Mouse (Mus musculus): ENCODE results near the gene Kcnc3. TPM values are rescaled to one million over a fixed set of nuclear protein-coding genes. Genes with fewer than 3 reads are reported as not detected.

Kcnc3 gene
- polyA plus RNA-seq, 1 experiment from 2014 or later: 4.0 TPM

DNA sequence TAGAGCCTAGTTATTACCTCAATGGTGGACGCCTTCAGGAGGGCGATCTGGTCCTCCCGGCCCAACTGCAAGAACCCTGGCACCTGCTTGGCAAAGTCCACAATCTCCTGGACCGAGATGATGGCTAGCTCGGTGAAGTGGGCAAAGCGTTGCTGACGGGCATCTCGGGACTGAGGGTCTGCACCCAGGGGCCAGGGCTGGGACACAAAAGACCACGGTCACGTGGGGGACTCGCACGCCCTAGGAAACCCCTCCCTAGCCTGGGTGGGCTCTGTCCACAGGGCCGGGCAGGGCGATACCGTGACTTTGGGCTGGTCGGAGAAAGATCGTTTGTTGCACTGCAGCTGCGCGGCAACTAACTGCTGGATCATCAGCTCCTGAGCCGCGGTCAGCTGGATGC is 39.2 kb upstream of the Kcnc3 start:
- Histone ChIP-seq H3K4me1 (replicated peaks; ENCODE audit: control insufficient read depth, insufficient read depth, low read length) (peaks cover 27% of the 10 kb centered on the region), H3K27me3 (replicated peaks; ENCODE audit: control insufficient read depth, insufficient read depth, low read length) (peaks cover 3% of the 10 kb centered on the region; the same call in 1 of the 2 replicates), H3K4me3 (replicated peaks; ENCODE audit: low read length) (no peak overlapping the region), H3K27ac (ENCODE audit: low read length) (no peak overlapping the region), H3K4me2 (ENCODE audit: low read length) (no peak overlapping the region), H3K36me3 (ENCODE audit: control insufficient read depth, insufficient read depth) (peaks cover 10% of the 10 kb centered on the region), H3K9ac (replicated peaks; ENCODE audit: low read depth, low read length) (no peak overlapping the region), H3K9me3 (ENCODE audit: control insufficient read depth, low read length) (no peaks in the 10 kb centered on the region)
- 94% methylated on average over 21 of the region's 21 CpGs for WGBS
- ATAC-seq: no peak

DNA sequence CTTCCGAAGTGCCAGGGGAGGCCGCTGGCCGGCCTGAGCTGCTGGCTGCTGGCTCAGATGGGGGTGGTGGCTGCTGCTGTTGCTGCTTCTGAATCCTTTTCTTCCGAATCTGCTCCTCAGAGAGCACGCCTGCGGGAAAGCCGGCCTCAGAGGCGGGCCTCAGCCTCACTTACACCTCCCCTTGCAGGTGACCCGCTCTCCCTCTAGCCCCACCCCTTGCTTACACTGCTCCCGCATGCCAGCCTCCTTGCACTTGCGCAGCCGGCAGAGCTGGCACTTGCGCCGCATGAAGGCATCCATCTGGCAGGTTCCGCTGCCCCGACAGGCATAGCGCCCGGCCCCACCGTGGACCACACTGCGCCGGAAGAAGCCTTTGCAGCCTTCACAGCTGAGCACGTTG is 38.7 kb upstream of the Kcnc3 start:
- H3K9me3 ChIP-seq (ENCODE audit: control insufficient read depth, low read length): no peaks in the 10 kb centered on the region

DNA sequence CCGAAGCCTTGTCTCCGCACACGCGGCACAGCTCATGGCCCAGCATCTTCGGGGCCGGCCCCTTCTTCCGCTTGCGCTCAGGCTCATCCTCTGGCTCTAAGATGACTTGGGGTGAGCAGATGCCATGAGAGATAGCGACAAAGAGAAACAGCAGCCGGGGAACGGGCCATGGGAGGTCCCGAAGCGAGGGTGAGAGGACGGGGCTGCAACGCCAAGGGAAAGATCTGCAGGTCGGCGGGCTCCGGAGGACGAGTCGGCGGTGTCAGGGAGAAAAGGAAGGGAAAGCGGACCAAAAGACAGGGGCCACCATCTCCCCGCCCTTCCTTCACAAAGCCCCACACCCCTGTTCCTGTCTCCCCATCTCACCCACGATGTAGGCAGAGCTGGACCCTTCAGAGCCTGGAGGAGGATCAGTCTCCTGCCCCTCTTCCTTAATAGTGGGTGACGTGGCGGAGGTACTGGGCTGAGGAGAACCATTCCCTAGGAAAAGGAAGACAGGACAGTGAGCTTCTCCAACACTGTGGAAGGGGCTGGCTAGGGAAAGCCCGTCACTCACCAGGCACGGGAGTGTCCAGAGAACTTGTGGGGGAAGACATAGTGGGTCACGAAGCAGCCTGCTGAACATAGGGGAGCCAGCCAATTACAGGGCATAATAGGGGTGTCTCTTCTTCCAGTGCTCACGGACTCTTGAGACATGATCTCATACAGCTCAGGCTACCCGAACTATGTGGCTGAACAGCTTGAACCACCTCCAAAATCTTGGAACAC is 38.1 kb upstream of the Kcnc3 start:
- Histone ChIP-seq H3K27me3 (replicated peaks; ENCODE audit: control insufficient read depth, insufficient read depth, low read length) (peaks cover 3% of the 10 kb centered on the region; the same call in 1 of the 2 replicates), H3K4me2 (ENCODE audit: low read length) (peak overlapping the region; percentile 68), H3K9me3 (ENCODE audit: control insufficient read depth, low read length) (no peaks in the 10 kb centered on the region), H3K4me3 (replicated peaks; ENCODE audit: low read length) (no peak overlapping the region), H3K36me3 (ENCODE audit: control insufficient read depth, insufficient read depth) (peaks cover 10% of the 10 kb centered on the region), H3K4me1 (replicated peaks; ENCODE audit: control insufficient read depth, insufficient read depth, low read length) (peaks cover 25% of the 10 kb centered on the region), H3K27ac (ENCODE audit: low read length) (no peak overlapping the region), H3K9ac (replicated peaks; ENCODE audit: low read depth, low read length) (no peak overlapping the region)
- ATAC-seq: no peak
- WGBS: 87% methylated on average over 31 of the region's 31 CpGs

More for the DNA sequence above, 38.7 kb upstream of the Kcnc3 start:
- Histone ChIP-seq H3K4me1 (replicated peaks; ENCODE audit: control insufficient read depth, insufficient read depth, low read length) (peaks cover 27% of the 10 kb centered on the region), H3K27me3 (replicated peaks; ENCODE audit: control insufficient read depth, insufficient read depth, low read length) (peaks cover 3% of the 10 kb centered on the region; the same call in 1 of the 2 replicates), H3K9ac (replicated peaks; ENCODE audit: low read depth, low read length) (no peak overlapping the region), H3K27ac (ENCODE audit: low read length) (no peak overlapping the region), H3K36me3 (ENCODE audit: control insufficient read depth, insufficient read depth) (peaks cover 10% of the 10 kb centered on the region), H3K4me2 (ENCODE audit: low read length) (no peak overlapping the region), H3K4me3 (replicated peaks; ENCODE audit: low read length) (no peak overlapping the region)
- WGBS: 76% methylated on average over 22 of the region's 22 CpGs
- no peak for ATAC-seq

DNA sequence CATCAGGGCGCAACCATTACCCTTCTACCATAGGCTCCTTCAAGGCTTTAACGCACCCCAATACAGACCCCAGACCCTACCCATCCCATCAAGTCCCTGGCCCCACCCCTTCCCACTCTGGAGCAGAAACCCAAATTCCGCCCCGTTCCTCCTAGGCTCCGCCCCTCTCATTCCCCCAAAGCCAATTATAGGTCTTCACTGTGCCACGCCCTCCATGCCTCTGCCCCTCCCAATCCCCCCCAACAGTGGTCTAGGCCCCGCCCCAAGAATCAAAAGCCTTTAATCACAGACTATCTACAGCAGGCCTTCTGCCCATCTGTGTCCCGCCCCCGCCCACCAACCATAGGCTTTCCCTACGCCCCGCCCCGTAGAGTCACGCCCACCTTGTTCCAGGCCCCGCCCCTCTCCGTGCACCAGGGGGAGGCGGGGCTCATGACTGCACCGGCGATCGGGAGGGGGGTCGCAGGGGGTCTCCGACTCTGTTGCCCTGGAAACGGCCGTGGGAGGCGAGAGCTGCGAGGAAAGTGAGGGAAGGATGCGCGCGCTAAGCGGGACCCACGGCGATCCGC is 37.2 kb upstream of the Kcnc3 start:
- peak; percentile 54 for ATAC-seq
- no peaks in the 10 kb centered on the region for H3K9me3 ChIP-seq (ENCODE audit: control insufficient read depth, low read length)
- under 1% methylated on average over 31 of the region's 32 CpGs for WGBS
- H3K9ac ChIP-seq (replicated peaks; ENCODE audit: low read depth, low read length): peak overlapping the region; percentile 24
- peak overlapping the region; percentile 69 for H3K4me3 ChIP-seq (replicated peaks; ENCODE audit: low read length)
- H3K27me3 ChIP-seq (replicated peaks; ENCODE audit: control insufficient read depth, insufficient read depth, low read length): peaks cover 3% of the 10 kb centered on the region; the same call in 1 of the 2 replicates
- H3K4me1 ChIP-seq (replicated peaks; ENCODE audit: control insufficient read depth, insufficient read depth, low read length): peaks cover 16% of the 10 kb centered on the region
- H3K36me3 ChIP-seq (ENCODE audit: control insufficient read depth, insufficient read depth): peaks cover 10% of the 10 kb centered on the region
- peak overlapping the region; percentile 68 for H3K4me2 ChIP-seq (ENCODE audit: low read length)
- peak overlapping the region; percentile 73 for H3K27ac ChIP-seq (ENCODE audit: low read length)

DNA sequence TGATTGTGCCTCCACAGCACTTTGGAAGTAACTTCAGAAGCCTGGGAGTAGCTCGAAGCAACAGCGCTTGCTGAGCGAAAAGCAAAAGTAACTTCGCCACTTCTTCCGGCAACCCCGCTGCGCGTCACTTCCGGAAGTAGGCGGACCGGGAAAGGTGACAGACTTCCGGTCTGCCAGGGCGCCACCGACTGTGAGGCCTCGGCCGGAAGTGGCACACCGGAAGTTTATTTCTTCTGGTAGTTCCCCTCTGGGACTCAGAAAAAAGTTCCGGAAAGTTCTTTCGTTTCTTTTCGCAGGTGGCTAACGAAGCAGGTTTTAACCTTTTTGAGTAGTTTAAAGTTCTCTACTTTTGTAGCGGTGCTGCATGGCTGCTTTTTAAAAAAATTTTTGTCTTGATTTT is 36.6 kb upstream of the Kcnc3 start, which contains the start of gene Nr1h2:
Nr1h2 (minus strand) TSS at position 126 of the 400 bp plus-strand sequence.
- peak within 1 kb of the TSS; percentile 69 for H3K4me3 ChIP-seq (replicated peaks; ENCODE audit: low read length)
- H3K27me3 ChIP-seq (replicated peaks; ENCODE audit: control insufficient read depth, insufficient read depth, low read length): peaks cover 3% of the 10 kb centered on the region; the same call in 1 of the 2 replicates
- WGBS: under 1% methylated on average over 22 of the region's 22 CpGs
- ATAC-seq: peak; percentile 76
- peak within 1 kb of the TSS; percentile 68 for H3K4me2 ChIP-seq (ENCODE audit: low read length)
- H3K36me3 ChIP-seq (ENCODE audit: control insufficient read depth, insufficient read depth): peaks cover 10% of the 10 kb centered on the region
- H3K9ac ChIP-seq (replicated peaks; ENCODE audit: low read depth, low read length): peak within 1 kb of the TSS; percentile 24
- H3K9me3 ChIP-seq (ENCODE audit: control insufficient read depth, low read length): no peaks in the 10 kb centered on the region
- H3K4me1 ChIP-seq (replicated peaks; ENCODE audit: control insufficient read depth, insufficient read depth, low read length): peaks cover 14% of the 10 kb centered on the region
- peak within 1 kb of the TSS; percentile 73 for H3K27ac ChIP-seq (ENCODE audit: low read length)

DNA sequence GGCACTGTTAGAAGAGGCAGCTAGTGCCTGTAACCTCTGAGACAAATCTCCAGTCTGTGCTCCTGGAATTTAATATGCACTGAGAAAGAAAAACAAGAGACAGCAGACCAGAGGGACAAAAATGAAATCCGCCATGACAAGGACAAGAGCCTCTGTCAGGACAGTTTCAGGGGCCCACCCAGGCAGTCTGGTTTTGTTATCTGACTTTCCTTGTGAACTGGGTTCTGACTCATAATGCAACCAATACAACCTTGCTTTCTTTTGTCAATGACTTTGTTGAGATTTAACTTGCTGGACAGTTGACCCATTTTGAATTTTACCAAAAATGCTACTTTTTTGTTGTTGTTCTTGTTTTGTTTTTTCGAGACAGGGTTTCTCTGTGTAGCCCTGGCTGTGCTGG is 32.8 kb upstream of the Kcnc3 start:
- Histone ChIP-seq H3K27me3 (replicated peaks; ENCODE audit: control insufficient read depth, insufficient read depth, low read length) (peaks cover 3% of the 10 kb centered on the region; the same call in 1 of the 2 replicates), H3K9me3 (ENCODE audit: control insufficient read depth, low read length) (no peaks in the 10 kb centered on the region), H3K4me3 (replicated peaks; ENCODE audit: low read length) (no peak overlapping the region), H3K27ac (ENCODE audit: low read length) (no peak overlapping the region), H3K4me1 (replicated peaks; ENCODE audit: control insufficient read depth, insufficient read depth, low read length) (peaks cover 12% of the 10 kb centered on the region), H3K36me3 (ENCODE audit: control insufficient read depth, insufficient read depth) (no peaks in the 10 kb centered on the region), H3K9ac (replicated peaks; ENCODE audit: low read depth, low read length) (no peak overlapping the region), H3K4me2 (ENCODE audit: low read length) (no peak overlapping the region)
- WGBS: 74% methylated on average over 2 of the region's 2 CpGs
- ATAC-seq: no peak

DNA sequence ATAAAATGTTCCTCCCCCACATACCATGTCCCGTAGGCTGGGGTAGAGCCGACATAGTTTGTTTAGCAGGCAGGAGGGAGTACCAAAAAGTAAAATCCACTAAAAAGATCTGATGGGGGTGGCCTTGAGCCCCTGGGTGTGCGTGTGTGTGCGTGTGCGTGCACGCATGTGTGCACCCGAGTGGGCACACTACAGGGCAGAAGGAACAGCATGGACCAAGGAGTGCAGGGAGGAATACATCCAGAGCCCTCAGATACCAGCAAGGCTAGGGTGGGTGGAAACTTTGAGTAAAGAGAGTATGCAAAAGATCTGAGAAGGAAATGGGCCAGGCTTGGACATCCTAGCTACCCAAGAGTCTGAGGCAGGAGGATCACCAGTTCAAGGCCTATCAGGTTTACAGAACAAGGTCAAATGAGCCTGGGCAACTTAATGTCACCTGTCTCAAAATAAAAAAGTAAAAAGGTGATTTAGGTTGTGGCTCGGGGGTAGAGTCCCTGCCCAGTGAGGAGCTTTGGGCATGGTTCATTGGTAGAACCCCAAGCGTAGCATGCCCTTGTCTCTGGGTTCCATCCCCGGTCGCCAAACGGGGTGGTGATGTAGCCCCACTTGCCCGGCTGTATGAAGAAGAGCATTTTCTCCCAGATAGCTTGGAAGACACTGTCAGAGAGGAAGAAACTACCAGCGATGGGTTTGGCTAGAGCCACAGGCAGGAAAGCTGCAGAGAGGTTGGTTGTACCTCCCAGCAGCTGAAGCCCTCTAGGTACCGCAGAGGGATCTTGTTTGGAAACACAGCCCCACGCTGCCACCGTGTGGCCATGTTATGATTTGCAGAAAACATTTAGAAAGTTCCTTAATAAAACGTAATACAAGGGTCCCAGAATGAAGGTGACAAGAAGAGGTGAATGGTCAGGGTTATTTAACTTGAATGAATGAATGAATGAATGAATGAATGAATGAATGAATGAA is 29.7 kb upstream of the Kcnc3 start:
- no peaks in the 10 kb centered on the region for H3K36me3 ChIP-seq (ENCODE audit: control insufficient read depth, insufficient read depth)
- no peak overlapping the region for H3K4me3 ChIP-seq (replicated peaks; ENCODE audit: low read length)
- peak; percentile 74 for ATAC-seq
- H3K4me1 ChIP-seq (replicated peaks; ENCODE audit: control insufficient read depth, insufficient read depth, low read length): no peaks in the 10 kb centered on the region
- no peak overlapping the region for H3K27ac ChIP-seq (ENCODE audit: low read length)
- H3K4me2 ChIP-seq (ENCODE audit: low read length): no peak overlapping the region
- H3K9ac ChIP-seq (replicated peaks; ENCODE audit: low read depth, low read length): no peak overlapping the region
- WGBS: 51% methylated on average over 18 of the region's 18 CpGs
- H3K27me3 ChIP-seq (replicated peaks; ENCODE audit: control insufficient read depth, insufficient read depth, low read length): peaks cover 2% of the 10 kb centered on the region; the same call in 1 of the 2 replicates
- H3K9me3 ChIP-seq (ENCODE audit: control insufficient read depth, low read length): no peaks in the 10 kb centered on the region

DNA sequence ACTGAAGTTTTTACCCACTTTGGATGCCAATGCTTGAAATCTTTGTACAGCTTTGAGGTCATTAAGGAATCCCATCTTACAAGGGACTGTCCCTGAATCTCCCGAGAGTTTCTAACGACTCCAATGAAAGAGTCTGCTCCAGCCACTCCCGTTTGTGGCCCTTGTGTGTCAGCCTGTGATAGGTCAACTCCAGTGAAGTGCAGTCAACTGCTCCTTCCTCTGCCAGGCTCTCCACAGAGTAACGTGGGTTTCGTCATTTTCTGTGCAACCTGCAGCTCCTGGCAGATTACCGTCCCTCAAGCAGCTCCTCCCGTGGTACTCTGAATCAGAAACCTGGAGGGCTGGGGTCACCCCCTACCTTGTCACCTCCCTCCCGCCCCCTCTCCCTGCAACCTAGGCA is 27.2 kb upstream of the Kcnc3 start:
- WGBS: 46% methylated on average over 8 of the region's 8 CpGs
- no peak overlapping the region for H3K9ac ChIP-seq (replicated peaks; ENCODE audit: low read depth, low read length)
- ATAC-seq: no peak

More for the DNA sequence above, 27.2 kb upstream of the Kcnc3 start:
- no peaks in the 10 kb centered on the region for H3K9me3 ChIP-seq (ENCODE audit: control insufficient read depth, low read length)
- 0 out of 2 replicates have a peak, but pooled peaks cover 3% of the 10 kb centered on the region for H3K27me3 ChIP-seq (replicated peaks; ENCODE audit: control insufficient read depth, insufficient read depth, low read length)
- H3K36me3 ChIP-seq (ENCODE audit: control insufficient read depth, insufficient read depth): no peaks in the 10 kb centered on the region
- H3K4me3 ChIP-seq (replicated peaks; ENCODE audit: low read length): no peak overlapping the region
- no peaks in the 10 kb centered on the region for H3K4me1 ChIP-seq (replicated peaks; ENCODE audit: control insufficient read depth, insufficient read depth, low read length)
- no peak overlapping the region for H3K4me2 ChIP-seq (ENCODE audit: low read length)
- H3K27ac ChIP-seq (ENCODE audit: low read length): no peak overlapping the region
